Mouse (Mus musculus): Measurements from ENCODE around the gene Muc13. TPM values are rescaled to one million over a fixed set of nuclear protein-coding genes. Genes with fewer than 3 reads are reported as not detected.

The Muc13 gene
- polyA plus RNA-seq, 1 experiment from 2014 or later, result not detected

GRCm38 (mm10) chr16:33755293-33755692, 38.5 kb upstream of the Muc13 start:
- DNase-seq (ENCODE audit: low read depth, low spot score), result no peak
- no peak for TF ChIP-seq CTCF (IDR thresholded peaks at IDR 0.05)
- in situ Hi-C loops (cut with MboI; ENCODE audit: low pct_unique_long_range_greater_than_20kb), result no loop called here
- no peaks in the 10 kb centered on the region for H3K27me3 ChIP-seq
- ChIA-PET CTCF (interaction anchor here (1.2 kb wide), 1 partner anchor 21 kb away, joined by 3 read pairs; no protein-coding TSS in a partner anchor), POLR2A (no interaction called here)
- no peak for ATAC-seq

DNA sequence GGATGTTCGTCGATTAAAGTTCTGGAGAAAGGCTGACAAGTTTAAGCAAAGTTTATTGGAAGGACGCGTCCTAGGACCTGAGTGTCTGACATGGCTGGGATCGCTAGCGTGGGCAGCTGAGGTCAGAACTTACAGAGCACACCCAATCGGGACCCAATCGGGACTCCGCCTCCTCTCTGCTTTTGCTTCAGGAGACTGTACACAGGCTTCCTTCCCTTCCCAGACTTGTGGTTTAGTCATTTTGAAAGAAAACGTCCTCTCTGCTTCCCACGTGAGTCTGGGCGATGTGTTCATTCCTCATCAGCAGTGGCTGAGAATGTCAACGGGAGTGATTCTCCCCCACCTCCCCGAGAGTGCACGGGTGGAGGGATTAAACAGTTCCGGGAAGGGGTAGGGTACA, 37.9 kb upstream of the Muc13 start:
- H3K27me3 ChIP-seq, result no peaks in the 10 kb centered on the region
- in situ Hi-C loops (cut with MboI; ENCODE audit: low pct_unique_long_range_greater_than_20kb), result no loop called here
- ATAC-seq (no peak), DNase-seq (ENCODE audit: low read depth, low spot score) (no peak)
- ChIA-PET CTCF (interaction anchor here (1.2 kb wide), 1 partner anchor 21 kb away, joined by 3 read pairs; no protein-coding TSS in a partner anchor), POLR2A (no interaction called here)
- no peak for TF ChIP-seq CTCF (IDR thresholded peaks at IDR 0.05)

DNA sequence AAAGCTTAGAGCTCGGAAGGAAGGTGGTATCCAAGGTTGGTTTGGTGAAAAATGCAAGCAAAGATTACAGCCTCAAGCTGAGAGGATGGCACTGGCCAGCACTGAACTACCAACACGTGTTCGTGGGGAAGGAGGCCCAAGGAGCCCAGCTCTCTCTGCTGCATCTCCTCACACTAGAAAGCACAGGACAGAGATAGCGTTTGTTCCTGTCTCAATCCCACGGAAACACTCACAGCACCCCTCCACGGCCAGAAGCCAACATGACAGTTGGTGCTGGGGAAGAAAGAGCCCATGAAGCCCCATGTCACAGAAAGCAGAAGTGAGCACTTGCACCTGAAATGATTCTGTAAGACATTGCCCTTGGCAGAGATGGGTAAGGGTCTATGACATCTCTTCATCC, 37.4 kb upstream of the Muc13 start:
- POLR2A ChIA-PET, result no interaction called here
- no peak for DNase-seq (ENCODE audit: low read depth, low spot score)
- ATAC-seq, result no peak
- in situ Hi-C loops (cut with MboI; ENCODE audit: low pct_unique_long_range_greater_than_20kb), result no loop called here
- no peak for TF ChIP-seq CTCF (IDR thresholded peaks at IDR 0.05)
- CTCF ChIA-PET, result no interaction called here
- no peaks in the 10 kb centered on the region for H3K27me3 ChIP-seq

GRCm38 (mm10) chr16:33759207-33759606, 34.6 kb upstream of the Muc13 start:
- ChIA-PET POLR2A (no interaction called here), CTCF (no interaction called here)
- no peak for ATAC-seq
- no peak for DNase-seq (ENCODE audit: low read depth, low spot score)
- in situ Hi-C loops (cut with MboI; ENCODE audit: low pct_unique_long_range_greater_than_20kb), result no loop called here
- no peak for TF ChIP-seq CTCF (IDR thresholded peaks at IDR 0.05)
- no peaks in the 10 kb centered on the region for H3K27me3 ChIP-seq

DNA sequence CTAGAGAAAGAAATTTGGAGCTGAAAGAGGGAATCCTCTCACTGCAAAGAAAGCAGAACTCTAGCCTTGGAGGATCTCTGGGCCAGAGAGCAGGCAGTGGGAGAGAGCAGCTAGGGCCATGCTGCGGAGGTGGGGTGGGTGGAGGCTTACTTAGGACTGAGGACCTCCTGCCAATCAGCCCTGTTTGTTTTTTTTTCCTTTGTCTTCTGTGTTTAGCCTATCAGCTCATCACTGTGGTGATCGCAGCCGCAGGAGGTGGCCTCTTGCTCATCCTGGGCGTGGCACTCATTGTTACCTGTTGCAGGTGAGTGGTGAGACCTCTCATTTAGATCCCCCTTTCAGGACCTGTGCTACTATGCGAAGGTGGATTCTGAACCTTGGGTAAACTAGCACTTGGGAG, 33.3 kb upstream of the Muc13 start:
- no peaks in the 10 kb centered on the region for H3K27me3 ChIP-seq
- DNase-seq (ENCODE audit: low read depth, low spot score), result no peak
- in situ Hi-C loops (cut with MboI; ENCODE audit: low pct_unique_long_range_greater_than_20kb), result no loop called here
- ATAC-seq, result no peak
- CTCF ChIA-PET, result no interaction called here
- no peak for TF ChIP-seq CTCF (IDR thresholded peaks at IDR 0.05)
- POLR2A ChIA-PET, result no interaction called here

GRCm38 (mm10) chr16:33760996-33761395, 32.8 kb upstream of the Muc13 start:
- H3K27me3 ChIP-seq, result no peaks in the 10 kb centered on the region
- ChIA-PET POLR2A (no interaction called here), CTCF (no interaction called here)
- in situ Hi-C loops (cut with MboI; ENCODE audit: low pct_unique_long_range_greater_than_20kb), result no loop called here
- no peak for TF ChIP-seq CTCF (IDR thresholded peaks at IDR 0.05)
- ATAC-seq, result no peak
- DNase-seq (ENCODE audit: low read depth, low spot score), result no peak

- ATAC-seq, result no peak
- POLR2A ChIA-PET, result no interaction called here
- DNase-seq (ENCODE audit: low read depth, low spot score), result no peak
- H3K27me3 ChIP-seq, result no peaks in the 10 kb centered on the region
- no peak for TF ChIP-seq CTCF (IDR thresholded peaks at IDR 0.05)
- CTCF ChIA-PET, result no interaction called here
- in situ Hi-C loops (cut with MboI; ENCODE audit: low pct_unique_long_range_greater_than_20kb), result no loop called here
These were observed 29.2 kb upstream of the Muc13 start for GRCm38 (mm10) chr16:33764501-33765193.

GRCm38 (mm10) chr16:33765477-33765876, 28.4 kb upstream of the Muc13 start:
- DNase-seq (ENCODE audit: low read depth, low spot score) (no peak), ATAC-seq (no peak)
- no peak for TF ChIP-seq CTCF (IDR thresholded peaks at IDR 0.05)
- ChIA-PET CTCF (no interaction called here), POLR2A (interaction anchor here (0.7 kb wide), 1 partner anchor 10 kb away, joined by 4 read pairs; no protein-coding TSS in a partner anchor)
- in situ Hi-C loops (cut with MboI; ENCODE audit: low pct_unique_long_range_greater_than_20kb), result no loop called here
- H3K27me3 ChIP-seq, result no peaks in the 10 kb centered on the region

DNA sequence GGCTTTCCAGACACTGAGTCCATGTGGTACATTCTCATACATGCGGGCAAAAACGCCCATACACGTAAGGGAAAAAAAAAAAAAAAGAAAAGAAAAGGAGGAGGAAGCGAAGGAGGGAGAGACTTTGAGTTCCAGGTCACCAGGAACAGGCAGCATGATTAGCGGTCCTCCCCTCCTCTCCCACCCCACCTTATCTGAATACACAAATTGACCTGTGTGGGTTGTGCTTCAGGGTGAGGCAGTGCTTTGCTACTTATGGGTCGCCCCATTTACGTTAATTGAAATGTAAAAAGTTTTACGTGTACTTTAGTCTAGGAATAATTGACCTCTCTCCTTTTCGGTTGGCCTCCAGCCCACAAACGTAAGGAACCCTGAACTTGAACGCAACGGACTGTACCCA, 27.5 kb upstream of the Muc13 start:
- ATAC-seq, result no peak

GRCm38 (mm10) chr16:33766757-33767156, 27.1 kb upstream of the Muc13 start:
- DNase-seq (ENCODE audit: low read depth, low spot score) (no peak), ATAC-seq (no peak)
- no peaks in the 10 kb centered on the region for H3K27me3 ChIP-seq
- no peak for TF ChIP-seq CTCF (IDR thresholded peaks at IDR 0.05)
- in situ Hi-C loops (cut with MboI; ENCODE audit: low pct_unique_long_range_greater_than_20kb), result no loop called here
- ChIA-PET POLR2A (no interaction called here), CTCF (no interaction called here)

More for the DNA sequence above, 27.5 kb upstream of the Muc13 start:
- no peak for DNase-seq (ENCODE audit: low read depth, low spot score)
- H3K27me3 ChIP-seq, result no peaks in the 10 kb centered on the region
- CTCF ChIA-PET, result no interaction called here
- POLR2A ChIA-PET, result interaction anchor here (0.6 to 0.7 kb wide), 2 partner anchors 9 to 421 kb away, joined by 3 to 4 read pairs; no protein-coding TSS in a partner anchor
- TF ChIP-seq CTCF (IDR thresholded peaks at IDR 0.05), result no peak
- in situ Hi-C loops (cut with MboI; ENCODE audit: low pct_unique_long_range_greater_than_20kb), result no loop called here

DNA sequence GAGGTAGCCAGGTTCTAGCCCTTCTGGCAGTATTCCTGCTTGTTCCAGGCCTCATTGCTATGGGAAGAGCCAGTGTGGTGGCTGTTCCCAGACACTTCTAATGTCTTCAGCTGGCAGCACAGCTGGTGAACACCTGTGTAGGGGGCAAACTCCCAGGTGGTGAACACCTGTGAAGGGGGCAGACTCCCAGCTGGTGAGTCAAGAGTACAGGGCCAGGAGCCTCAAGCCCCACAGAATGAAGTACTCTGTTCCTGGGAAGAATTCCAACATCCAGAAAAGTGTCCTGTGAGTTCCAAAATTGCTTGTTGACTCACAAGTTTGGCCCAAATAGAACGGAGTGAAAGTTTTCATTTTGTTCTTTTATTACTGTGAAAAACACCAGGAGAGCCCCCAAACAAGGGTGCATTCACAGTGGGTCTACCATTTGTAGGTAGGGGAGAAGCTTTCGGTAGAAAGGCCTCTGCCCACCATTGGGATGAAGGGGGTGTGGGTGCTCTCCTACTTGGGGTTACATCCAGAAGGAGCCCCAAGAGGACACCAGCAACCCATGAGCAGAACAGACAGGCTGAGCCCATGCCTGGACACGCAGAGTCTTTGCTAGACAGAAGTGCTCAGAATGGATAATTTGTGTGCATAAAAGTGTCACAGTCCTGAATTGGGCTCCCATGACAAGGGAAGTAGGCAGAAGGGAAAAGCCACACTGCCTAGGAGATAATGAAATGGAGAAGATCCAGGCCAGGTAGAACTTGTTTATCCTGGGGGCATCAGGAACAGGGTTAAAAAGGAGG, 25.2 kb upstream of the Muc13 start:
- ChIA-PET POLR2A (interaction anchor here (0.6 kb wide), 1 partner anchor 299 kb away, joined by 4 read pairs; no protein-coding TSS in a partner anchor), CTCF (no interaction called here)
- in situ Hi-C loops (cut with MboI; ENCODE audit: low pct_unique_long_range_greater_than_20kb), result no loop called here
- H3K27me3 ChIP-seq, result no peaks in the 10 kb centered on the region
- ATAC-seq (no peak), DNase-seq (ENCODE audit: low read depth, low spot score) (no peak)
- no peak for TF ChIP-seq CTCF (IDR thresholded peaks at IDR 0.05)

All from Patski (cell line).